Mouse (Mus musculus) cerebellum, postnatal 4 days (tissue): ENCODE measurements around the gene Psmd9.

Source experiments
- DNase-seq, 2 experiments: peaks; one replicate each; pipeline ENCODE4 v3.0.0; 2022; ENCODE audit warnings: low spot score in 2 of 2, mixed read lengths in 1 of 2

Gene Psmd9

GRCm38 (mm10) chr5:123296972-123297754 is 128.0 kb downstream of the Psmd9 start:
- DNase-seq, result no peak

DNA sequence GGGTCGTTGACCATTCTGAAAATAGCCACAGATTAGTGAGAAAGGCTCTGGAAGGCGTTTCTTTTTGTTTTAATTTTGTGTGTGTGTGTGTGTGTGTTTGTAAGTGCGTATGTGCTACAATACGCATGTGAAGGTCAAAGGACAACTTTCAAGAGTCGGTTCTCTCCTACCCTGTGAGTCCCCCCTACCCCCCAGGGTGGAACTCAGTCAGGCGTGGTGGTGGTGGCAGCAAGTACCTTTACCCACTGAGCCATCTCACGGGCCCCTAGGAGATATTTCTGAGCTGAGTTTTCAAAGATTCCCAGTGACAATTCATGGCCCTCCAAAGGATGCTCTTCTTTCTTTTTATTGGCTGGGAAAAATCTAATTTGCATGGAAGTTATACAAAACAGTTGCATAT is 128.6 kb downstream of the Psmd9 start:
- no peak for DNase-seq

DNA sequence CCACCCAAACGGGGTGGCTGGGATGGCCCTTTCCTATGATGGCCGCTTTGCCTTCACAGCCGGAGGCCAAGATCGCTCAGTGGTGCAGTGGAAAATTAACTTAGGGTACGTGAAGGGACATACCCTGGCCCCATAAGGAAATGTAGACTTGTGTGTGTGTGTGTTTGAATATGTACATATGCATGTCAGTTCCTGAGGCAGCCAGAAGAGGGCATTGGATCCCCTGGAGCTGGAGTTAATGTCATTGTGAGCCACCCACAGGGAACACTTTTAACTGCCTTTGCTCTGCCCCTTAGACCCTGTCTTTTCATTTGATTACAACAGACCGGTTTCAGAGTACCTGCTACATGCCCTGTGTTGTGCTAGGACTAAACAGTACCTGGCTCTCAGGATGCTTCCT is 129.3 kb downstream of the Psmd9 start:
- DNase-seq, result no peak
